Mouse (Mus musculus) thymus, postnatal 36 days (tissue): Measurements from ENCODE around the gene Ankrd34a.

ENCODE experiments used
- DNase-seq, 2 experiments: peaks; one replicate each; pipeline ENCODE4 v3.0.0; 2022; ENCODE audit warnings: mixed read lengths in 2 of 2

The Ankrd34a gene

DNA sequence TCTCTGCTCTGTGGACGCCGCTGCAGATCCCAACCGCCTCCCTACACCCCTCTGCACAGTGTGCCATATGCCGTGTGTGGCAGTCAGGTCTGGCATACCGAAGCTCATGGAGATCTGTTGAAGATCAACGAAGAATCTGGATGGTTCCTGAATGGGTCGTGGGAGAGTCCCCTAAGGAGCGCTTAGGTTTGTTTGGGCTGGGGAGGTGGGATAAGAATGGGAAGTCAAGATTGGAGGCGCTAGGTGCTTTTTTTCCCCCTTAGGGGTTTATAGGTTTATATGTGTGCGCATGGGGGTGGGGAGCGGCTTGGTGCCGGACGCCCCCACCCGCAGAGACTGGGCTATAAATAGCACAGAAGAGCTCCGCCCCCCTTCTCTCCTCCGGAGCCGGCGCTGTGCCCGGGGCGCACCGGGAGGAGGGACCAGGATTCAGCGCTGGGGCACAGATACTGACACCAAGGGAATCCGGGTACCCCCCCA lies at the start of gene Ankrd34a:
Gene Ankrd34a, plus strand, starts transcription at position 409 of the 480 bp plus-strand sequence.
- DNase-seq = peak in 1 of 2 experiments; percentile 32

DNA sequence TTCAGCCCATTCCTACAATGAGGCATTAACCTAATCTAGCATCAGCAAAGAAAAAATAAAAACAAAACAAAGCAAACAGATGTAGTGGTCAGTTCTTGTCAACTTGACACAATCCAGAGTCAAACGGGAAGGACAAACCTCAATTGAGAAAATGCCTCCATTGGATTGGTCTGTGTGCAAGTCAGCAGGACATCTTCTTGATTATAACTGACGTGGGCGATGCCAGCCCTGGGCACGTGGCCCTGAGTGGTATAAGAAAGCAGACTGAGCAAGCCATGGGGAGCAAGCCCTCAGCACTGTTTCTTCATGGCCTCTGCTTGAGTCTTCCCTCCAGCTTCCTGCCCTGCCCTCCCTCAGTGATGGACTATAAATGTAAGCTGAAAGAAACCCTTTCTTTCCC lies 49.6 kb upstream of the Ankrd34a start:
- DNase-seq = no peak

DNA sequence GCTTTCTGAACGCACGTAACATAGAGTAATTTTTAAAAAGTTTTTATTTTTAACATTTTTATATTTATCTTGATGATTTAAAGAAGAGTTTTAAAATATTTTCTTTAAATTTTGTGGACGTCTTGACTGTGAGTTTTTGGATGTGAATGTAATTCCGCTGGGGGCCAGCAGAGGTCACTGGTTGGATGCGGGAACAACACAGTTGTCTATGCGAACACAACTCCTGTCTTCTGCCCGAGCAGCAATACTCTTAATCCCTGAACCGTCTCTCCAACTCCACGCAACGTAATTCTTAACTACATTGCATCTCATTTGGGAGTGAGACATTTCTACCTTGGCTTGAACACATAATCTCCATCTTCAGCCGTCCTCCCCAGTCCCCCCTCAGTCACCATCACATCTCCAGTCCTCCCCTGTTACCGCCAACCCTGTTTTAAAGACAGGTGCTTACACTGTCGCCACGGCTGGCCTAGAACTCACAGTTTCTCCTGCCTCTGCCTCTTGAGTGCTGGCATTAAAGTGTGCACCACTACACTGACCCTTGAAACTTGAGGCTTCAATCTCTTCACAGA lies 49.0 kb upstream of the Ankrd34a start:
- peak; percentile 72 to 77 for DNase-seq

DNA sequence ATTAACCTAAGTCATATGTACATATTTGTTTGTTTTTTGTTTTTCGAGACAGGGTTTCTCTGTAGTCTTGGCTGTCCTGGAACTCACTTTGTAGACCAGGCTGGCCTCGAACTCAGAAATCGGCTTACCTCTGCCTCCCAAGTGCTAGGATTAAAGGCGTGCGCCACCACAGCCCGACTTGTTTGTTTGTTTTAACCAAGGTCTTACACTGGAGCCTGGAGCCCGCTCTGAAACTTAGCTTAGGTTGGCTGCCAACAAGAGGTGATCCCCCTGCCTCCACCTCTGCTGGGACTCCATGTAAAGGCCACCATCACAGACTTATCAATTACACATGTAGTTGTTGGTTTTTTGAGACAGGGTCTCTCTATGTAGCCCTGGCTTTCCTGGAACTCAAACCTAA lies 47.6 kb upstream of the Ankrd34a start:
- no peak for DNase-seq

DNA sequence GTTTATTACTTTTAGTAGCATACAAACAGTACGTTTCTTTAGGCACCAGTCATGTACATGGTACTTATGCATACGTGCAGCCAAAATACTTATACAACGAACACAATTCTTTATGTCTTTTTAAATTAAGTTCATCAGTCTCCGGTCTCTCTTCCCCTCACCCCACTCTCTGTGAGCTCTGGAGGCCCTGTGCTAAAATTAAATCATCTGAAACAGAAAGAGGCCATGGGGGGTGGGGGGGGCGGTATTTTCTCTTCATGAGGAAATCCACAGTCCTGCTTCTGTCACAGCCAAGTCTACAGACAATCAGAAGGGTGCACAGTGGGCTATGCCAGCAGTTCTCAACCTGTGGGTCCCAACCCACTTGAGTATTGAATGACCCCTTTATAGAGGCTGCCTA lies 47.1 kb upstream of the Ankrd34a start:
- no peak for DNase-seq

DNA sequence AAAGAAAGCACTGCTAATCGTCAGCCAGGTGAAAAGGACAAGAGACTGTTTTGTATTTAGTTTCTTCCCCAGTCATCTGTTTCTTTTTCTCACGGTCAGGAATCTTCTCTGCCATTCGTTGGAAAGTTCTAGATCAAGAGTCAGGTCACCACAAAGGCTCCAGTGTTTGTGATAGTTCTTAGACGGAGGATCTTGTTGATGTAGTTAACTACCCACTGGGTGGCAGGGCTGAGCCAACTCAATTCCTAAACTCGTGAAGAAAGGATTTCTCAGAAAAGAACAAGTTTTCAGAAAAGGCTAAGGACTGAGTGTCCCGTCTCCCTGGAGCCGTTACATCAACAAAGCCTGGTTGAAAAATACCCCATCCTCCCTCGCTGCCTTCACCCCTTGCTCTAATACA lies 45.2 kb upstream of the Ankrd34a start:
- peak; percentile 62 to 66 for DNase-seq

DNA sequence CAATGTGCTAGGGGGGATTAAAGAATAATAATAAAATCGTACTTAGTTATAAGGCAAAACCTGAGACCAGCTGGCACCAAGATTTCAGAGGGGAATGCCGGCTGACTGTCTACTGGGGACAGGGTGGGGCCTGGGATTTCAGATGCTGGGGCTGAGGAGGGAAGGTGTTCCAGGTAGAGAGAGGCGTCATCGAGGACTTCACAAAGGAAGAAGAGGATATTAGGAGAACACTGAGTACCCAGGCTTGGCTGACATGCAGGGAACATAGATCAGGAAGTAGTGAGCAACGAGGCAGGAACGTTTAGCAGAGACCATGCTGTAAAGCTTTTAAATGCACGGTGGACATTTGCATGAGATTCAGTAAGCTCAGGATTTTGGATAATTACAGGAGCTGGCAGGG lies 44.5 kb upstream of the Ankrd34a start:
- DNase-seq = no peak

DNA sequence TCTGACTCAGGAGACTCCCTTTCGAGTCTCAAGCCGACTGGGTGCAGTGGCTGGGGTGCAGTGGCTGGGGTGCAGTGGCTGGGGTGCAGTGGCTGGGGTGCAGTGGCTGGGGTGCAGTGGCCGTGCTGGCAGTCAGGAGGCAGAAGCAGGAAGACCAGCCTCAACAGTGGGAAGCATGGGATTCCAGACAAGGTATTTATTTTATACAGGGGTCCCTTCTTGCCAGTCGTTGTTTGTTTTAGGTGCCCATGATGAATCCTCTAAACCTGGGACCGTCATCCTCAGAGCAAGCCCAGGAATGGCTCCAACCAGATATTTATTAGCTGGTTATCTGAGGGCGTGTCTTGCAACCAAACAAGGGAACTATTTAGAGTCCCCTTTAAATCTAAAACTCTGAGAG lies 42.8 kb upstream of the Ankrd34a start:
- DNase-seq = no peak

DNA sequence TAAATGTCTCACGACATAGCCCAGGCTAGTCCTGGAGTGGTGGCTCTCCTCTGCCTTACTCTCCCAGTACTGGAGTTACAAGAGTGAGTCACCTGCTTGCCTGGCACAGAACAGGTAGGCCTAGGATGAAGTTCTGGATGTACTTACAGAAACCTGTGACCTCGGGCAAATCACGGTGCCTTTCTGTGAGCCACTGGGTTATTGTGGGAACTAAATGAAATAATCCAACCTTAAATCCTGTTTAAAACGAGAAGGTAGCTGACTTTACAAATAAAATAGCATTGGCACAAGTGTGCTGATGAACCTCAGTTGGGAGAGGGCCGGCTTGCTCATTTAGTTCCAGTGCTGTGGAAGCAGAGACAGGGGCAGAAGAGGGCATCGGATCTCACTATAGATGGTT lies 42.2 kb upstream of the Ankrd34a start:
- no peak for DNase-seq

DNA sequence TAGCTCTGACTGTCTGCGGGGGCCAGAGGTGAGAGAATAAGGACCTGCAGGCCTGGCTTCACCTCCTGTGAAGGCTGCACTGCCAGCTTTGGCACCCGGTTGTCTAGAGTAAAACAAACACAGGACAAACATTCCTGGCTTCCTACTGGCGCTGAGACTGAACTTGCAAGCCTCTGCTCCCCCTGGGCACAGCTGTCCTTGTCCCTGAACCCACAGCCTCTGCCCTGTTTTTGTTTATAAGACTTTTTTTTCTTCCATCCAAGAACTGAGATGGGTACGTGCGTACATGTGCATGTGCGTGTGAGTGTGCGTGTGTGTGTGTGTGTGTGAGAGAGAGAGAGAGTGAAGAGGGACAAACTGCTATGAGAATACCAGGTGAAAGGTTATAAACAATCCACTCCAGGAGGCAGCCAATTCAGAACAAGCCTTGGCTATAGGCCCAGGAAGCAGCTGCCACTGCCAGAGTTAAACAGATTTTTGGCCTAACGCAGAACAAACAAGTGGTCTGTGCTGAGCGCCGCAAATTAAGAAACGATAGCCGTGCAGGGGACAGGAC lies 41.3 kb upstream of the Ankrd34a start:
- DNase-seq = peak; percentile 34 to 40

DNA sequence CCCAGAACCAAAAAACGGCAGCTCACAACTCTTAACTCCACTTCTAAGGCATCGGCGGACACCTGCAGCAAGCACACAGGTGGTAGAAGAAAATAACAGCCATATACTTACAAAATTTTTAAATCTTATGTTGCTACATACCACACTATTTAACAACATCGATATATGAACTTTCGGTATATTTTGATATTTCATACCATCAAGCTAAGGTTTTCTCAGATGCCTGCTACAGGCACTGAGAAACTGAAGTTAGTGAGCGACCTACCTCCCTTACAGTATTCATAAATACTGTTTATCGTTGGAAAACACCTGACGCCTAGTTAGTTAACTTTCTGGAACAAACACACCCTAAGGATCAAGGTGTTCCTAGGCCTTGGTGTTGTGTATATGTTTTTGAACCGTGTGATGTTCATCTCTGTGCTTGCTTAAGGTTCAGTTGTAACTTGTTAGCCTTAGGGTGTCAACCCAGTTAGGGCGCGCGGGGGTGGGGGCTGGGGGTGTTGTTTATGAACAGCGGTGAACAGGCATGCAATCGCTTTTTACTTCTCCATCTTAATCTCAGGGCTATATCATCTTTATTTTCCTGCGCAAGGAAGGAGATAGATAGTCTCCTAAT lies 40.3 kb upstream of the Ankrd34a start:
- no peak for DNase-seq

DNA sequence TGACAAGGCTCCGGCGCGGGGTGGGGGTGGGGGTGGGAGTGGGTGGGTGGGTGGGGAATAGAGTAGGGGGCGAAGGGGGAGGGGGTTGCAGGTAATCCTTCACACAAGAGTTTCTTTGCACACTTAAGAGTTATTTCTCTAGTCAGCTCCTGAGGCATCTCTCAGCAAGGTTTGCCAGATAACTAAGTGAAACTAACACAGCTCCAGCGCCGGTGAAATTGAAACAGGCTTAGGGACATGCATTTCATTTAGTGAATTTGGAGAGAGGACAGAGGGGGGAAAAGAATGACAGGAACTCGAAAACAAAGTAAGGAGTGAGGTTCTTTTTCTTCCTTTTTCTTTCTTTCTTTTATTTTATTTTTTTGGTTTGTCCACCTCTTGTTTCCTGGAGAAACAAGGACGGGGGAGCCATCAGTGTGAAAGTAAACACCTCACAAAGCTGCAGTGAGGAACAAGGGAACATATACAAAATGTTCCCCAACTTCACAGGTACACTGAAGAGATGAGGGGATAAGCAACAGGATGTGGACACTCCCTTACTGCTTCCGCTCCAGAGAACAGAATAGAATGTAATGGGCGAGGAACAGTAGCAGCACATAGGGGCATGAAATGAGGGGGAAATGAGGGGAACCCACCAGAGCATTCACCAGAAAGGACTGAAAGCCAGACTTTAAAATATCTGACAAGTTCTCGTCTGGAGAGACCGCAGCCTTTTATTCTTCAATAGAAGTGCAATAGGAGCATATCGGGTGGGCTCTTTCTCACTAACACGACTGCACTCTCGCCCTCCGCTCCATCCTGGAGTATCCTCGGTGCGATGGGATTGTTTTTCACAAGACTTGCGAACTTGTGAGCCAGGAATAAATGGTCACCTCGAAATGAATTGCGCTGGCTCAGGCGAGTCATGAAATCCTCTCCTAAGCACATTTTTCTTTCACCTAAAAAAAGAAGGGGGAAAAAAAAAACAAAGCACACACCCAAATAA lies 39.5 kb upstream of the Ankrd34a start:
- DNase-seq = peak in 1 of 2 experiments; percentile 53

DNA sequence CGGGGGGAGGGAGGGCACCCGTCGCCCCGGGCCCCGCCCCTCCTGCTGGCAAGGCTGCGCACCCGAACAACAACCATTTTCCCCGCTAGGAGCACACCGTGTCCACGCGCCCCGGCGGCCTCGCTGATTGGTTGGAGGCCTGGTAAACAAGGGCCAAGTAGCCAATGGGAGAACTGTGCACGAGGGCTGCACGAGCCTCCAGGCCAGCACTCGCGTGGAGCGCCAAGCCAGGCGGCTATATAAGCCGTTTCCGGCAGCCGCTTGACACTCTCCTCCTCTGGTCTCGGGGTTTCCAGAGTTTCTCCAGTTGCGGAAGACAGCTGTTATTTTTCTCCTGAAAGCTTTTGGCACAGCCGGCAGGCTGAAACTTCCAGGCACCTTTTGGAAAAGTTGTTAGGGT lies 38.7 kb upstream of the Ankrd34a start, which contains the start of gene Txnip:
Gene Txnip, plus strand, starts transcription at position 264 of the 400 bp plus-strand sequence.
- DNase-seq = peak; percentile 99 to 100

DNA sequence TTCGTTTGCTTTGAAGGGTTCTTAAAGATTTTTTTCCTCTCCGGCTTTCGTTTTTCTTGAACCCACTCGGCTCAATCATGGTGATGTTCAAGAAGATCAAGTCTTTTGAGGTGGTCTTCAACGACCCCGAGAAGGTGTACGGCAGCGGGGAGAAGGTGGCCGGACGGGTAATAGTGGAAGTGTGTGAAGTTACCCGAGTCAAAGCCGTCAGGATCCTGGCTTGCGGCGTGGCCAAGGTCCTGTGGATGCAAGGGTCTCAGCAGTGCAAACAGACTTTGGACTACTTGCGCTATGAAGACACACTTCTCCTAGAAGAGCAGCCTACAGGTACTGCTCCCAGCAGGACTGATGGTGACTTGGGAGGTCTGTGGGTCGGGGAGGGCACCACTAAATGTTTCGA lies 38.3 kb upstream of the Ankrd34a start:
- peak; percentile 58 to 60 for DNase-seq

DNA sequence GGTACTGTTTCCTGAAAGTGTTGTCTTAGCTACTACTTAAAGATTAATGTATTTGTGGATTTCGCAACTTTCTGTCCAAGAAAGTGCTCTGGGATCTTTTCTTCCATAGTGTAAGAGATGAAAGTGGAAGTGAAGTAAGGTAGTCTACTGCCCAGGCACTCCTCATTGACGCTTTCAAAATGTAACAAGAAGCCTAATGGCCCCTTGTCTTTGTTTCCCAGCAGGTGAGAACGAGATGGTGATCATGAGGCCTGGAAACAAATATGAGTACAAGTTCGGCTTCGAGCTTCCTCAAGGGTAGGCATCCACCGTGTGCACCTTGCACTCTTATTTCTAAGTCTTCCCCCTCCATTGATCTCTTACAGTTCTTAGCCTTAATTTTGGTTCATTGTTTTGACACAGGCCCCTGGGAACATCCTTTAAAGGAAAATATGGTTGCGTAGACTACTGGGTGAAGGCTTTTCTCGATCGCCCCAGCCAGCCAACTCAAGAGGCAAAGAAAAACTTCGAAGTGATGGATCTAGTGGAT lies 37.7 kb upstream of the Ankrd34a start:
- DNase-seq = no peak

DNA sequence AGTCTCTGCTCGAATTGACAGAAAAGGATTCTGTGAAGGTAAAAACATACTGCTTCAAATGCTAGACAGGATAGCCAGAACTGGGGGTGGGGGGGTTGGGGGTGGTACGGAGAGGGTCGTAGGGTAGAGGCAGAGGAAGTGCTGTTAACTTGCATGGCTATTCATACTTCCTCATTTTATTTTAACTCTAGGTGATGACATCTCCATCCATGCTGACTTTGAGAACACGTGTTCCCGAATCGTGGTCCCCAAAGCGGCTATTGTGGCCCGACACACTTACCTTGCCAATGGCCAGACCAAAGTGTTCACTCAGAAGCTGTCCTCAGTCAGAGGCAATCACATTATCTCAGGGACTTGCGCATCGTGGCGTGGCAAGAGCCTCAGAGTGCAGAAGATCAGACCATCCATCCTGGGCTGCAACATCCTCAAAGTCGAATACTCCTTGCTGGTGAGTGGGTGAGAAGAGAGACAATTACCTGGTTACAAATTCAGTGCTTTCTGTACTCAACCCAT lies 37.0 kb upstream of the Ankrd34a start:
- DNase-seq = no peak

DNA sequence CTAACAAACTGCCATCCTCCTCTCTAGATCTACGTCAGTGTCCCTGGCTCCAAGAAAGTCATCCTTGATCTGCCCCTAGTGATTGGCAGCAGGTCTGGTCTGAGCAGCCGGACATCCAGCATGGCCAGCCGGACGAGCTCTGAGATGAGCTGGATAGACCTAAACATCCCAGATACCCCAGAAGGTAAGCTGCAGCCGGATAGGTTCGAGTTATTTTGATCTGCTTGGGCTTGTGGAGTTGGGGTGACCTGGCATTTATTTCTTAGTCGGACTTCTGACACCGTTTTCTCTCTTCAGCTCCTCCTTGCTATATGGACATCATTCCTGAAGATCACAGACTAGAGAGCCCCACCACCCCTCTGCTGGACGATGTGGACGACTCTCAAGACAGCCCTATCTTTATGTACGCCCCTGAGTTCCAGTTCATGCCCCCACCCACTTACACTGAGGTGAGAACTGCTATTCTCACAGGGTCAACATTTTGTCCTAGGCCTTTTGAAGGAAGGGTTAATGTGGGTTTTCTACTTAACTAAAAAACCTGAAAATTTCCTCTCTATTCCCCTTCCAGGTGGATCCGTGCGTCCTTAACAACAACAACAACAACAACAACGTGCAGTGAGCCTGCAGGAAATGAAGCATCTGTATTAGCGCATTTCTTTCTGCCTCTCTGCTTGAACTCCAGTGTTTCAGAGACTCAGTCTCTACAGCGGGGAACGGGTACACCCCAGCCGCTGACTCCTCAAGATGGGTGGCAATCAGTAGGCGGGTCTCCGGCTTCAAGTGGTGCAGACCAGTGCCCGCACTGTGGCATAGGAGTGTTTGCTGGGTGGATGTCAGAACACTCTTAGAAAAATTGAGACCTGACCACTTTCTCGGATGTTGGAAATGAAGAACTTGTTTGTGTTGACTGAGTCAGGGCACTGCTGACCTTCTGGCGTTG lies 36.3 kb upstream of the Ankrd34a start:
- DNase-seq = no peak

DNA sequence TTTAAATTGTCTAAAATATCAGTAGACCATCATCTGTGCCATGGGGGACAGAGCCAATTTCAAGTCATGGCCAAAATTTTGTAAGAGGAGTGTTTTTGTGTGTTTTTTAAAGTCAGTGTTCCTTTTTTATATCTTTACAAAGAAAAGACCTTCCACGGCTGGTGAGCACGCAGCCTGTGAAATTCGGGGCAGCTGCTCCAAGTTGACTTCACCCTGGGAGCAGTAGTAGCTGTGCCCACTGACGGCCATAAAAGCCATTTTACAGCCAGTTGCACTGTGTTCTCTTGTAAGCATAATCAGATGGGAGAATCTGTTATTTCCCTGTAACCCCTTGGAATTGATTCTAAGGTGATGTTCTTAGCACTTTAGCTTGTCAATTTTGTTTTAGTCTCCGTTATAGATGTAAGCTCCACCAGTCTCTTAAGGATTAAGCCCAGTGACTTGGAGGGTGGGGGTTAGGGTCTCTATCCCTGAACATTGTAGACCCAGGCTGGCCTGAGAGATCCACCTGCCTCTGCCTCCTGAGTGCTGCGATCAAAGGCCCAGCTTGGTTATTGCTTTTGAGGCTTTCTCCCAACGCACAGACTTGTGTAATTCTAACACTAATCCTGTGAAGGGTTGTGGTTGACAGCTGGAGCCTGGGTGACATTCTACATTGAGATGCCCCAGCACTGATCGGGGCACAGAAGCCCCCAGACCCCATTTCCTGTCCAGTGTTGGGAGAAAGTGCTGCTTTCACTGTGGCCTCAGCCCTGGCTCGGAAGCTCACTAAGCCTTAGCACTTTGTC lies 35.4 kb upstream of the Ankrd34a start:
- DNase-seq = peak in 1 of 2 experiments; percentile 6

DNA sequence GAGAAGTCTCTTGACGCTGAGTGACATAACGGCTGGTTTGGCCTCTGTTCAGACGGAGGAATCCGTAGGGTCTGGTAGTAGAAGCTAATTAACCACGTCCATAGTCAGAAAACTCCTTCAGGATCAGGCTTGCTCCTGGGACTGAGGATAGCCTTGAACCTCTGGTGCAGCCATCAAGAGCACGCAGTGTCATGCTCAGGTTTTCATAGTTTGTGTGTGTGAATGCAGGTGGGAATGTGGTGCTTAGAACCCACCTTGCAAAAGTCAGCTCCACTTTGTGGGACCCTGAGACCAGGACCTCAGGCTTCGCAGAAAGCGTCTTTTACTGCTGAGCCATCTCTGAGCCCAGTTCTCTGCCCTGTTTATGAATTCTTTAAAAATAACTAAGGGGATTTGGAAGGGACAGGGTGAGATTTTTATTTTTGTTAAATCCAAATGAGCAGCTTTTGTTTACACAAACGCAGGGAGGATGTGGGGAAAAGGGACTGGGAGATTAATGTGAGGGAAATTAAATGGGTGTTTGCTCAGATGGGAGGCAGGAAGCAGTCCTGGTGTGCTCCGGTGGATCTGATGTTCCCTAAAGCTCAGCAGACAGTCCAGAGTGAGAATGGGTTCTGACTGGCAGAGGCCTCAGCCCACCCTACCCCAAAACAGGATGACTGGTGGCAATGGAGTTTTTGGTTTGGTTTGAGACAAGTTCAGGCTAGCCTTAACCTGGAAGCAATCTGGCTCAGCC lies 34.3 kb upstream of the Ankrd34a start:
- peak in 1 of 2 experiments; percentile 6 for DNase-seq

DNA sequence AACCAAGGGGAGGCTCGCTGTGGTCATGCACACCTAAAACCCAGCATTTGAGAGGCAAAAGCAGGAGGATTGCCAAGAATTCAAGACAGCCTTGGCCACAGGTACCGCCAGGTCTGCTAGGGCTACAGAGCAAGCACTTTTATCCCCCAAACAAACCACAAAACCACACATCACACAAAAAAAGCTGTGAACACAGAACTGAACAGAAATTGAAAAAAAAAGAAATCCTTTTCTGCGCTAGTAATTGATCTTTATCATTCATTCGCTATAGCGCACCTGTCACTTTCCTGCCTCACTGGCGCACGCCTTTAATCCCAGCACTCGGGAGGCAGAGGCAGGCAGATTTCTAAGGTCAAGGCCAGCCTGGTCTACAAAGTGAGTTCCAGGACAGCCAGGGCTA lies 33.2 kb upstream of the Ankrd34a start:
- DNase-seq = peak in 1 of 2 experiments; percentile 19
